8 mouse cellular contexts compared by ENCODE assay signal in genomic region chr9:120674855-120675254, GRCm38 (mm10).
DNase-seq lines count a peak whose midpoint lies in the region; ATAC-seq and TF ChIP-seq lines count a peak whose summit lies in the region.

No protein-coding gene starts in this region.

- H3K4me1 ChIP-seq in lung, embryonic 15.5 days = peaks cover 20% of the 10 kb centered on the region
- H3K4me1 ChIP-seq in forebrain, embryonic 13.5 days = peaks cover 47% of the 10 kb centered on the region
- peaks cover 15% of the 10 kb centered on the region for H3K4me1 ChIP-seq in limb, embryonic 14.5 days (ENCODE audit: control insufficient read depth, insufficient read depth, low read length)

- no peak overlapping the region for H3K27ac ChIP-seq in lung, embryonic 15.5 days
- H3K27ac ChIP-seq in forebrain, embryonic 13.5 days = no peak overlapping the region
- H3K27ac ChIP-seq in limb, embryonic 14.5 days (replicated peaks; ENCODE audit: low read depth, low read length) = no peak overlapping the region

- no peak for TF ChIP-seq POLR2A in limb, embryonic 14.5 days (IDR thresholded peaks at IDR 0.05; ENCODE audit: borderline replicate concordance, extremely low read depth, insufficient read depth, insufficient read length)

- no peaks in the 10 kb centered on the region for H3K36me3 ChIP-seq in lung, embryonic 15.5 days
- H3K36me3 ChIP-seq in forebrain, embryonic 13.5 days (ENCODE audit: poor library complexity, severe bottlenecking) = no peaks in the 10 kb centered on the region
- no peaks in the 10 kb centered on the region for H3K36me3 ChIP-seq in limb, embryonic 14.5 days (ENCODE audit: control insufficient read depth, insufficient read depth, low read length)

- no peak for DNase-seq in lung, postnatal 14 days
- DNase-seq in limb, embryonic 14.5 days (ENCODE audit: low spot score) = no peak
- DNase-seq in thymus, postnatal 14 days = peak; percentile 48
- DNase-seq in left cerebral cortex, adult 8-10 months (ENCODE audit: low spot score in 2 of 2) = no peak

- H3K9me3 ChIP-seq in lung, embryonic 15.5 days = no peaks in the 10 kb centered on the region
- H3K9me3 ChIP-seq in forebrain, embryonic 13.5 days (replicated peaks) = no peaks in the 10 kb centered on the region
- H3K9me3 ChIP-seq in limb, embryonic 14.5 days (ENCODE audit: control insufficient read depth, low read length) = no peaks in the 10 kb centered on the region

- H3K27me3 ChIP-seq in lung, embryonic 15.5 days = peaks cover 15% of the 10 kb centered on the region
- peaks cover 10% of the 10 kb centered on the region for H3K27me3 ChIP-seq in forebrain, embryonic 13.5 days
- H3K27me3 ChIP-seq in limb, embryonic 14.5 days (ENCODE audit: control insufficient read depth, insufficient read depth, low read length) = peaks cover 11% of the 10 kb centered on the region

- H3K9ac ChIP-seq in lung, embryonic 15.5 days = no peak overlapping the region
- H3K9ac ChIP-seq in forebrain, embryonic 13.5 days = no peak overlapping the region
- H3K9ac ChIP-seq in limb, embryonic 14.5 days (ENCODE audit: low read depth, low read length, severe bottlenecking) = no peak overlapping the region

- H3K4me2 ChIP-seq in lung, embryonic 15.5 days = peak overlapping the region; percentile 54
- peak overlapping the region; percentile 61 for H3K4me2 ChIP-seq in forebrain, embryonic 13.5 days
- peak overlapping the region; percentile 58 for H3K4me2 ChIP-seq in limb, embryonic 14.5 days (replicated peaks; ENCODE audit: low read depth, low read length, severe bottlenecking)

- WGBS in lung, embryonic 15.5 days = 3% methylated on average over 11 of the region's 11 CpGs
- WGBS in forebrain, embryonic 13.5 days = 2% methylated on average over 11 of the region's 11 CpGs
- WGBS in limb, embryonic 14.5 days = 3% methylated on average over 11 of the region's 11 CpGs

- ATAC-seq in lung, embryonic 15.5 days (ENCODE audit: borderline replicate concordance, extremely low read depth, low FRiP score, low TSS enrichment) = no peak
- ATAC-seq in forebrain, embryonic 13.5 days = no peak
- no peak for ATAC-seq in limb, embryonic 14.5 days (ENCODE audit: low FRiP score, low read depth)
- no peak for ATAC-seq in activated CD4-positive, CD25-positive, alpha-beta regulatory T cell, adult 4 months
- no peak for ATAC-seq in megakaryocyte-erythroid progenitor cell, adult 5-6 weeks (replicated peaks; ENCODE audit: low FRiP score, low TSS enrichment, poor library complexity, severe bottlenecking)

- H3K4me3 ChIP-seq in lung, embryonic 15.5 days = no peak overlapping the region
- H3K4me3 ChIP-seq in forebrain, embryonic 13.5 days = peak overlapping the region; percentile 34; the same call in 1 of the 2 replicates
- peak overlapping the region; percentile 30; the same call in 1 of the 2 replicates for H3K4me3 ChIP-seq in limb, embryonic 14.5 days (replicated peaks; ENCODE audit: low read length)
